Mouse (Mus musculus) cerebellum, adult 2 months (tissue): ENCODE data around the gene Abhd12.

Source experiments
- CTCF ChIP-seq: fragments of 200-500 bp; IDR thresholded peaks from 2 replicates; pipeline ENCODE4 v1.5.1; 2011; ENCODE audit warnings: low read depth, mild to moderate bottlenecking, control low read depth, low read length, moderate library complexity, borderline replicate concordance; ENCODE audit not compliant: insufficient read depth
- POLR2A ChIP-seq: fragments of 200-500 bp; IDR thresholded peaks from 2 replicates; pipeline ENCODE4 v1.6.1; 2011; ENCODE audit warnings: low read length, control low read depth, borderline replicate concordance; ENCODE audit not compliant: insufficient read depth

- no peak for TF ChIP-seq POLR2A
- TF ChIP-seq CTCF, result no peak
Observed at GRCm38 (mm10) chr2:150902347-150902746, 2.2 kb downstream of the Abhd12 start.
